Mouse (Mus musculus) urinary bladder, postnatal 36 days (tissue): Measurements from ENCODE around the gene Hba-a2.
"Not testable (repeated sequence)": the region's sequence is repeated elsewhere in the genome, so short reads cannot be mapped to it uniquely, and the experiment has no call there.

ENCODE experiments used
- DNase-seq, 2 experiments: peaks; one replicate each; pipeline ENCODE4 v3.0.0; 2022; ENCODE audit warnings: low spot score in 2 of 2, mixed read lengths in 1 of 2

Gene Hba-a2

DNA sequence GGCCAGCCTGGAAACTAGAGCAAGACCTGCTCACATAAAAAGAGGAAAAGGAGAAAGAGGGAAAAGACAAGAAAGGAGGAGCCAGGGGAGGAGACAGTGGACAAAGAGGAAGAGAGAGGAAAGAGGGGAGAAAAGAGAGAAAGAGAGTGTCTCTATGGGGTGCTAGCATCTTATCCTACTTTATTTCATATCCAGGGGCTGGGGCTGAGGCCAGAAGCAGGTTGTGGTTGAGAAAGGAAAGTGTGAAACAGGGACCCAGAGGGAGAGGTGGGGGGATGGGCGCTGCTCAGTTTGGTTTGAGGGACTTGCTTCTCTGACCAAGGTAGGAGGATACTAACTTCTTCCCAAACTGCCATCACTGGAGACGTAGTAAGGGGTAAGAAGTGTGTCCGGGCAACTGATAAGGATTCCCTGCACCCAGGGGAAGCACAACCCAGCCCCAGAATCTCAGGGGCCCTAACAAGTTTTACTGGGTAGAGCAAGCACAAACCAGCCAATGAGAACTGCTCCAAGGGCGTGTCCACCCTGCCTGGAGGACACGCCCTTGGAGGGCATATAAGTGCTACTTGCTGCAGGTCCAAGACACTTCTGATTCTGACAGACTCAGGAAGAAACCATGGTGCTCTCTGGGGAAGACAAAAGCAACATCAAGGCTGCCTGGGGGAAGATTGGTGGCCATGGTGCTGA is 13.1 kb upstream of the Hba-a2 start, which contains the start of gene Hba-a1:
Gene Hba-a1 (plus strand): TSS at position 421 of the 687 bp plus-strand sequence.
- not testable (repeated sequence) for DNase-seq

DNA sequence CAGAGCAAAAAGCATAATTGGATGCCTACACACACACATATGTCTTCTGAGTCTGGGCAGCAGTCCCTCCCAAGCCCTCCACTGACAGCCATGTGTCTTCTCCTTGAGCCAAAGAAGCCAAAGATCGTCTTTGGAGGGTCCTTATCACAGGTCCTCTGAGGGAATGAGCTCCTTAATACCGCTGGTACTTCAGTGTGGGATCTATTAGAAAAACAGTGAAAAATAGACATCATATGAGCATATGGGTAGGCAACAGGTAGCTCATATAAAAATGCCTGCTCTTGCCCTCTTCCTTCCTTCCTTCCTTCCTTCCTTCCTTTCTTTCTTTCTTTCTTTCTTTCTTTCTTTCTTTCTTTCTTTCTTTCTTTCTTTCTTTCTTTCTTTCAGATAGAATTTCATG is 11.7 kb upstream of the Hba-a2 start:
- DNase-seq, result not testable (repeated sequence)

DNA sequence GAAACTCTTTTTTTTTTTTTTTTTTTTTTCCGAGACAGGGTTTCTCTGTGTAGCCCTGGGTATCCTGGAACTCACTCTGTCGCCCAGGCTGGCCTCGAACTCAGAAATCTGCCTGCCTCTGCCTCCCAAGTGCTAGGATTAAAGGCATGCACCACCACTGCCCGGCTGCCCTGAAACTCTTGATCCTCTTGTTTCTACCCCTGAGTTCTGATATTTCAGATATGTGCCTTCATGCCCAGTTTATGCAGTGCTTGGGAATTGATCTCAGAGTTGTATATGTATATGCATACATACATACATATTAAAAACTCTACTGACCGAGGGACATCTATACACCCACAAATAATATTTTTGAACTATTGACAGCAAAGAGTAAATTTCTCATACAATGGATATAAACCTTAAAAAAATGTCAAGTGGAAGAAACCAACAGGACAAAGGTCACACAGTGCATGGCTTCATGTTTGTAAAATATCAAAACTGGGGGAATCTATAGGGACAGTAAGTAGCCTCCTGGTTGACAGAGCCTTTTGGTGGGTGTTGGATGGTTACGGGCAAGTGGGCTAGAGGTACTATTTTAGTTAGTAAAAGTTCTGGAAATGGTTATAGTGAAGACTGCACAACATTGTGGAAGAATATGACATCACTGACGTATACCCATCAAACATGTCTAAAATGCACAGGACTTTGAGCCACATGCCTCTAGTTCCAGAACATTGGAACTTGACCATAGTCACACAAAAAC is 11.1 kb upstream of the Hba-a2 start:
- DNase-seq, result no peak

DNA sequence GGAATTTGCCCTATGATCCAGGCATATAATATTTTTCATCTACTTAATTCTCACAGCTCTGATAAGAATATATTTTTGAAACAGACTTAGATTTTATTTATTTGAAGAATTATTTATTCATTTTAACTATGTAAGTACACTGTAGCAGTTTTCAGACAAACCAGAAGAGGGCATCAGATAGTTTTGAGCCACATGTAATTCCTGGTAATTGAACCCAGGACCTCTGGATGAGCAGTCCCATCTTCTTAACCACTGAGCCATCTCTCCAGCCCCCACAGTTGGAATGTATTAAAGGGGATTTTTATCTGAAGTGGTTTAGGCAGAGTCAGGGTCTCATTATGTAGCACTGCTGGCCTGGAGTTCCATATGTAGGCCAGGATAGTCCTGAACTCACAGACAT is 10.4 kb upstream of the Hba-a2 start:
- not testable (repeated sequence) for DNase-seq

DNA sequence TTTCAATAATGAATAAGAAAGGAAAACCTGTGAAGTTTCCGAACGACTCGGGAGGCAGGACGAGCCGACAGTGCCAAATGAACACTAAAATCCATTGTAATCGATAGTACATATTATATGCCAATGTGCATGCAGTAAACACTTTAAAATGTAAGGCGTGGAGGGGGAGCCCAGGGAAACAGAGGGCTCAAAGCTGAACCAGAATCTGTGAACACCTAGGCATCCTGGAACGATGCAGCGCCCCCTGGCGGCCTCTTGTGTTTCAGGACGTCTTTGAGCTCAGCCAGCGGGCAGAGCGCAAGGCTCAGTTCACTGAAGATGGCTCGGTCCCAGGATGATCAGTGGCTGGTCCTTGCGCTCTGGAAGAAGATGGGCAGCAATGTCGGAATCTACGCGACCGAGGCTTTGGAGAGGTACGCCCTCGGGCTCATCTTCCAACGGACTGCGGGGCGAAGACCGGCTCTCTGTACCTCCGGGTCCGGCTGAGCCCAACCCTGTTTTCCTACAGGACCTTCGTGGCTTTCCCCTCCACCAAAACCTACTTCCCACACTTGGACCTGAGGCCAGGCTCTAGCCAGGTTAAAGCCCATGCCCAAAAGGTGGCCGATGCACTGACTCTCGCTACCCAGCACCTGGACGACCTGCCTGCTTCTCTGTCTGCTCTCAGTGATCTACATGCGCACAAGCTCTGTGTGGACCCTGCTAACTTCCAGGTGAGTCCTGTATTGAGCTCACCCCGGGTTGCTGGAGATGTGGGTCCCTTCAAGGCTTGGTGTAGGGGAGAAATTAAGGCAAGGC is 9.4 kb upstream of the Hba-a2 start, which contains the start of gene Hbq1b:
Gene Hbq1b (plus strand): TSS at position 271 of the 798 bp plus-strand sequence.
- DNase-seq, result peak; percentile 63 to 73

DNA sequence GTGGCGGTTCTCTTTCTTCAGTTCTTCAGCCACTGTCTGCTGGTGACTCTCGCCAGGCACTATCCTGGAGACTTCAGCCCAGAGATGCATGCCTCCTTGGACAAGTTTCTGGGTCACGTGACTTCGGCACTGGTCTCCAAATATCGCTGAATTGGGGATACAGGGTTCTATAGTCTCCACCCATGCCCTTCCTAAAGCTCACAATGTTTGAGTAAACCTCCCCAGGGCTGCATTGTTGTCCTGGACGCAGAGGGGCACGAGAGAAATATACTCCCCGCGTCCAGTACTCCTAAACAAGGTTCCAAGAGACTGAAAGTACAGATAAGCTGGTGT is 8.8 kb upstream of the Hba-a2 start:
- DNase-seq, result no peak

DNA sequence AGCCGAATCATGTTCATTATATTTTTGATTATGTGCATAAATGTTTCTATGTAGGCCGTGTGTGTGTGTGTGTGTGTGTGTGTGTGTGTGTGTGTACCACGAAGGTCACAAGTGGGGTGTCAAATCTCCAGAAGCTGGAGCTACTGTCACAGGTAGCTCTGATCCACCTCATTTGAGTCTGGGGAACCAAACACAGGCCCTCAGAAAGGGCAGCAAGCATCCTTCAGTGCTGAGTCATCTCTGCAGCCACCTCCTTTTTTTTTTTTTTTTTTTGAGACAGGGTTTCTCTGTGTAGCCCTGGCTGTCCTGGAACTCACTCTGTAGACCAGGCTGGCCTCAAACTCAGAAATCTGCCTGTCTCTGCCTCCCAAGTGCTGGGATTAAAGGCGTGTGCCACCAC is 3.5 kb upstream of the Hba-a2 start:
- not testable (repeated sequence) for DNase-seq

DNA sequence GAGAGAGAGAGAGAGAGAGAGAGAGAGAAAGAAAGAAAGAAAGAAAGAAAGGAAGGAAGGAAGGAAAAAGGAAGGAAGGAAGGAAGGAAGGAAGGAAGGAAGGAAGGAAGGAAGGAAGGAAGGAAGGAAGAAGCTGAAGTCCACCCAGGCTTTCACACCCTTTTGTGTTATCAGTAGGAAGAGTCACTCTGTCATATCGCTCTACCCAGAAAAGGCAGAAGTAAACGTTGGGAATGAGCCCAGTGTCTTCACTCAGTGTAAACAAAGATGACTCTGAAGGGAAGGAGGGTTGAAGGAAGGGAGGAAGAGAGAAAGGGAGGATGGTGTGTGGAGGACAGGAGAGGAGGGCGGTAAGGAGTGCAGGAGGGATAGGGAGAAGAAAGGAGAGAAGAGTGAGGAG is 2.8 kb upstream of the Hba-a2 start:
- DNase-seq, result not testable (repeated sequence)

DNA sequence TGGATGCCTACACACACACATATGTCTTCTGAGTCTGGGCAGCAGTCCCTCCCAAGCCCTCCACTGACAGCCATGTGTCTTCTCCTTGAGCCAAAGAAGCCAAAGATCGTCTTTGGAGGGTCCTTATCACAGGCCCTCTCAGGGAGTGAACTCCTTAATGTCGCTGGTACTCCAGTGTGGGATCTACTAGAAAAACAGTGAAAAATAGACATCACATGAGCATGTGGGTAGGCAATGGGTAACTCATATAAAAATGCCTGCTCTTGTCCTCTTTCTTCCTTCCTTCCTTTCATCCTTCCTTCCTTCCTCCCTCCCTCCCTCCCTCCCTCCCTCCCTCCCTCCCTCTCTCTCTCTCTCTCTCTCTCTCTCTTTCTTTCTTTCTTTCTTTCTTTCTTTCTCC is 1.1 kb downstream of the Hba-a2 start:
- not testable (repeated sequence) for DNase-seq

DNA sequence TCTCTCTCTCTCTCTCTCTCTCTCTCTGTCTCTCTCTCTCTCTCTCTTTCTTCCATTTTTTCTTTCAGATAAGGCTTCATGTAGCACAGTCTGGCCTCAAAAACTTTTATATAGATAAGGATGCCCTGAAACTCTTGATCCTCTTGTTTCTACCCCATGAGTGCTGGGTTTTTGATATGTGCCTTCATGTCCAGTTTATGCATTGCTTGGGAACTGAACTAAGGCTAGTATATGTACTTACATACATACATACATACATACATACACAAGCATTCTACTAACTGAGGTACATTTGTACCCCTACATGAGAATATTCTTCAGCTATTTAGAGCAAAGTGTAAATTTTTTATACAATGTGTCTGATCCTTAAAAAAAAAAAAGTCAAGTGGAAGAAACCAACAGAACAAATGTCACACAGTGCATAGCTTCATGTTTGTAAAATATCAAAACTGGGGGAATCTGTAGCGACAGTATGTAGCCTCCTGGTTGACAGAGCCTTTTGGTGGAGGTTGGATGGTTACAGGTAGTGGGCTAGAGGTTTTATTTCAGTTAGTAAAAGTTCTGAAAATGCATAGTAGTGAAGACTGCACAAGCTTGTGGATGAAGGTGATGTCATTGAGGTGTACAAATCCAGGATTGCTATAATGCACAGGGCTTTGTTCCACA is 1.7 kb downstream of the Hba-a2 start:
- no peak for DNase-seq

DNA sequence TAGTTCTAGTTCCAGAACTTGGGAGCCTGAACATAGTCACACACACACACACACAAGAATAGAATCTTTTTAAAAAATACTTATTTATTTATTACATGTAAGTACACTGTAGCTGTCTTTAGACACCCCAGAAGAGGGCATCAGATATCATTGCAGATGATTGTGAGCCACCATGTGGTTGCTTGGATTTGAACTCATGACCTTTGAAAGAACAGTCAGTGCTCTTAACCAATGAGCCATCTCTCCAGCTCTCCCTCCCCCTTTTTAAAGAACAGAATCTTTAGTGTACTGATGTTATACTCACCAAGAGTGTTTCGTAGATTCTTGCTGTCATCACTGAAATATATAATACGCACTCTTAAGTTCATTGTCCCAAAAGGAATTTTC is 2.2 kb downstream of the Hba-a2 start:
- no peak for DNase-seq

DNA sequence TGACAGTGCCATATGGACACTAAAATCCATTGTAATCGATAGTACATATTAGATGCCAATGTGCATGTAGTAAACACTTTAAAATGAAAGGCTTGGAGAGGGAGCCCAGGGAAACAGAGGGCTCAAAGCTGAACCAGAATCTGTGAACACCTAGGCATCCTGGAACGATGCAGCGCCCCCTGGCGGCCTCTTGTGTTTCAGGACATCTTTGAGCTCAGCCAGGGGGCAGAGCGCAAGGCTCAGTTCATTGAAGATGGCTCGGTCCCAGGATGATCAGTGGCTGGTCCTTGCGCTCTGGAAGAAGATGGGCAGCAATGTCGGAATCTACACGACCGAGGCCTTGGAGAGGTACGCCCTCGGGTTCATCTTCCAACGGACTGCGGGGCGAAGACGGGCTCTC is 3.6 kb downstream of the Hba-a2 start, which contains the start of gene Hbq1a:
Gene Hbq1a (plus strand): TSS at position 205 of the 400 bp plus-strand sequence.
- DNase-seq, result peak; percentile 24 to 41

DNA sequence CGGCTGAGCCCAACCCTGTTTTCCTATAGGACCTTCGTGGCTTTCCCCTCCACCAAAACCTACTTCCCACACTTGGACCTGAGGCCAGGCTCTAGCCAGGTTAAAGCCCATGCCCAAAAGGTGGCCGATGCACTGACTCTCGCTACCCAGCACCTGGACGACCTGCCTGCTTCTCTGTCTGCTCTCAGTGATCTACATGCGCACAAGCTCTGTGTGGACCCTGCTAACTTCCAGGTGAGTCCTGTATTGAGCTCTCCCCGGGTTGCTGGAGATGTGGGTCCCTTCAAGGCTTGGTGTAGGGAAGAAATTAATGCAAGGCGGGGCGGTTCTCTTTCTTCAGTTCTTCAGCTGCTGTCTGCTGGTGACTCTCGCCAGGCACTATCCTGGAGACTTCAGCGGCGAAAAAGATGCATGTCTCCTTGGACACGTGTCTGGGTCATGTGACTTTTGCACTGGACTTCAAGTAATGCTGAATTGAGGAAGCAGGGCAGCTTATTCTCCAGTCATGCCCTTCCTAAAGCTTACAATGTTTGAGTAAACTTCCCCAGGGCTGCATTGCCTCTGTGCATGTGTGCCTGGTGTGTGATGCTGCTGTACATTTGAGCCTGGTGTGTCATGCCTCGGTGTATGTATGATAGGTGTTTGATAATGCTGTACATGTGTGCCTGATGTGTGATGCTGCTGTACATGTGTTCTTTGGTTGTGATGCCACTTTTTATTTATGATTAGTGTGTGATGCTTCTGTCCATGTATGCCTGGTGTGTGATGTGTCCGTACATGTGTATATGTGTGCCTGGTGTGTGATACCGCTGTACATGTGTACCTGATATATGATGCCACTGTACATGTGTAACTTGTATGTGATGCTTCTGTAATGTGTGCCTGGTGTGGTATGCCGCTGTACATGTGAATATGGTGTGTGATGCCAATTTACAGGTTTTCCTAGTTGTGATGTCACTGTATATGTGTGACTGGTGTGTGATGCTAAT is 4.3 kb downstream of the Hba-a2 start:
- no peak for DNase-seq

DNA sequence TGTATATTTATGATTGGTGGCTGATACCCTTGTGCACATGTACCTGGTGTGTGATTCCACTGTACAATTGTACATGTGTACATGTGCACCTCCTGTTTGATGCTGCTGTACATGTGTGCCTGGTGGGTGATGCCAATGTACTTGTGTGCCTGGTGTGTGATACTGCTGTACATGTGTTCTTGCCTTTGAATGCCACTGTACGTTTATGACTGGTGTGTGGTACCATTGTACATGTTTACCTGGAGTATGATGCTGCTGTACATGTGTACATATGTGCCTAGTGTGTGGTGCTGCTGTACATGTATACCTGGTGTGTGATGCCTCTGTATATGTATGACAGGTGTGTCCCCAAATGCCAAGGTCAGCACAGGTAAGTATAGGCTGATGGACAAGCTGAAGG is 5.2 kb downstream of the Hba-a2 start:
- no peak for DNase-seq

DNA sequence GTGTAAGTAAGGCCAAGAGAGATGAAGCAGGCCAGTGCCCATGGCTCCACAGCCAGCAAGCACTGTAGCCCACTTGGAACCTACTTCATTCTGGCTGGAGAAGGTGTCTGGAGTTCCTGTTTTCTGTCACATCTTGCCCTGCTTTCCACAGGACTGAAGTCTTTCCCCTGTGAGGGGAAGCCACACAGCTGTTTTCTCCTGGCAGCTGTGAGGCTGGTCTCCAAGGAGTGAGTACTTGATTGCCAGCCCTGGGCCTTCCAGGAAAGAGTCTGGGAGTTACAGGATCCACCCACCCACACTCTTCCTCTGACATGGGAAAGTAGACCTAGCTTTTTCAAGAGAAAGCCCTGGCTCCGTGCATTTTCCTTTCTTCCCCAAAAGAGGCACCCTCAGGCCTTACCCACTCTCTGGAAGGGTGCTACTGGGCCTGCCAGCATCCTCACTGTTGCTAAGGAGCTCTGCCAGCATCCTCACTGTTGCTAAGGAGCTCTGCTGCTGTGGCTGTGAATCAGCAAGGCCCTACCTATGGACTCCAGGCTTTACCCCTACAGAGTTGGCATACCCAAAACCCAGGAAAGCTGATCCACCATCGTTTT is 6.6 kb downstream of the Hba-a2 start:
- no peak for DNase-seq

DNA sequence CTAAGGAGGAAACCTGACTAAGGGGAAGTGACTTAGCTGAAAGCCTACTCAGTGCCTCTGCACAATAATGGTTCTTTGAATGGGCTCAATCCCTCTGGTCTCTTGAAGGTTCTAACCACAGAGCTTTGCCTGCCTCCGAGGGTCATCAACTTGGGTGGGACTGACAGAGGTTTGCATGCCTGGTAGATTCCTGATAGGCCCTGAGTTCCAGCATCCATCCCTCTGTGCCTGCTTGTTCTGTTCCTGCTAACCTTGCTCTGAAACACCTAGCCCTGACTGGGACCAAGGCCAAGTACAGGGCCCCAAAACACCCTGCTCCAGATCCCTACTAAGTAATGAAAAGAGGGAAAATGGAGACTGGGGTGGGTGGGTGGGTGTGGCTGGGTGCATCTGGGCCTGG is 7.2 kb downstream of the Hba-a2 start:
- DNase-seq, result no peak

DNA sequence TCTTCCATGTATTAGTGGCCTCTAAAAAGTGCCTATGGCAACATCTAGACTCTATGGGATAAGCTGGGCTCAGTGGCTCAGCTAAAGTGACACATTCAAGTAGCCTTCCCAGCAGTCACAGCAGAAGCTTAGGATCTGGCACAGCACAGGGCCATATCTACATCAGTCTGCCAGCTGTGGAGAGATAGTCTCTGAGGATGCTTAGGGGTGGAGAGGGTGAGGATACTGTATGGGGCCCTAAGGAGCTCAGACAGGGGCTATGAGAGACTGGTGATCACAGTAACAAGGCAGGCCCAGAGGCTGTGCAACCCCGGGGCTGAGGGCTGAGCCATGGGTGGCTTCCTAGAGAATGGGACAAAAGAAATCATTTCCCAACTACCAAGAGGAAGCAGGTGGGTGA is 10.7 kb downstream of the Hba-a2 start:
- DNase-seq, result no peak

DNA sequence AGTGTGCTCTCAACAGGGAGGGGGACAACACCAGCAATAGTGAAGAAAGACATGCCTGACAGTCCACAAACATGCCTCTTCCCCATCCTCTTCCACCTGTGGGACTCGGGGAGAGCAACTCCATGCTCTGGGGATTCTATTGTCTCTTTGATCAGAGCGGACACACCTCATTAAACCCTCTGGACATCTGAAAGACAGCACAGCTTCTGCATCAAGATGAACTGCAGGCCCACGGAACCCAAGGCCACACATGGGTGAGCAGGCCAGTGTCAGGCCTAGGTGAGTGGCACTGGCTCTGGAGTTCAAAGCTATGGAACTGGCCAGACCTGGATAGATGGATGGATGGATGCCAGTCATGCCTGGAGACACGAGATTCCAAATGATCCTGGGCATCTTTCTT is 13.2 kb downstream of the Hba-a2 start:
- no peak for DNase-seq

DNA sequence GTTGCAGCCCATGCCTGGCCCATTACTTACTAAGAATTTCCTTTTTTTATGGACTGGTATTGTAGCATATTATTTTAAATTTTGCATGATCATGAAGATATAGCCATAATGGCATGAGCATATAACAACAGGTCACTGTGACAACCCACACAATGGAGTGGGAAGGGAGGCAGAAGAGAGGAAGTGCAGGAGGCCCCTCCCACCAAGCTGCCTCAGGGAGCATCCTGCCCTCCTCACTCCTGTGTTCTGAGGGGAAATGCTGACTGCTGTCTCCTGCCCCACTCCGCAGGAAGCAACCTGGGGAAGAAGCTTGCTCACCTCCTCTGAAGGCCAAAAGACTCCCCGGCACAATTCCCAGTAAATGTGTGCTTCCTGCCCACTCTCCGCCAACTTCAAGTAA is 13.6 kb downstream of the Hba-a2 start:
- no peak for DNase-seq

DNA sequence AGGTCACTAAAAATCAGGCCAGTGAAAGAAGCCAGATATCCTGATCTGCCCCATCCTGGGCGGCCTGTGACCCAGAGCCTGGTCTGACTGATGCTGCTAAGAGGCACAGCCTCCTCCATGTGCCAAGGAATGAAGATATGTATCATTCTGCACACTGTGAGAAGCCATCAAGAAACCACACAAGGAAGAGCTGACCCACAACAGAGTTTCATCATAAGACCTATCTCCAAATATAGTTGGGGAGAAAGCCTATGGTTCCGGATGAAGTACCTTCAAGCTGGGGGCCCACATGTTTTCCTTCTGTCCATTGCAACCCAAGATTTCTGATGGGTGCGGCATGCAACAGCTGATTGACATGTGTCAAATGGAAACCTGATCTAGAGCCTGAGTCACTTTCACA is 19.7 kb downstream of the Hba-a2 start:
- DNase-seq, result no peak
